Mouse (Mus musculus) kidney, postnatal 36 days (tissue): Measurements from ENCODE around the gene Pcgf3.

Experiments
- DNase-seq, 2 experiments: peaks; one replicate each; pipeline ENCODE4 v3.0.0; 2021 to 2022; ENCODE audit warnings: mixed read lengths in 2 of 2

Gene Pcgf3

GRCm38 (mm10) chr5:108461082-108462065, at the start of gene Pcgf3:
TSS of gene Pcgf3 (plus strand) at chr5:108461232.
- DNase-seq, result peak; percentile 99

GRCm38 (mm10) chr5:108414711-108415110, 46.3 kb upstream of the Pcgf3 start:
- no peak for DNase-seq

GRCm38 (mm10) chr5:108422741-108423140, 38.3 kb upstream of the Pcgf3 start:
- no peak for DNase-seq

- no peak for DNase-seq
Observed at GRCm38 (mm10) chr5:108423427-108423826, 37.6 kb upstream of the Pcgf3 start.

GRCm38 (mm10) chr5:108427186-108427585, 33.8 kb upstream of the Pcgf3 start:
- DNase-seq, result peak; percentile 51 to 70

- DNase-seq, result no peak
Observed at GRCm38 (mm10) chr5:108431196-108431595, 29.8 kb upstream of the Pcgf3 start.

- peak; percentile 95 to 97 for DNase-seq
Observed at GRCm38 (mm10) chr5:108433804-108434587, 27.0 kb upstream of the Pcgf3 start, which contains the start of gene Atp5k. TSS of gene Atp5k (minus strand) at chr5:108434448.

- DNase-seq, result no peak
Observed at GRCm38 (mm10) chr5:108436101-108436500, 24.9 kb upstream of the Pcgf3 start.

- DNase-seq, result no peak
Observed at GRCm38 (mm10) chr5:108446973-108447372, 14.1 kb upstream of the Pcgf3 start.

GRCm38 (mm10) chr5:108447857-108448256, 13.2 kb upstream of the Pcgf3 start:
- DNase-seq, result no peak

GRCm38 (mm10) chr5:108448785-108449668, 12.0 kb upstream of the Pcgf3 start, which contains the start of gene Mfsd7a:
TSS of gene Mfsd7a (minus strand) at chr5:108448891.
- DNase-seq, result peak; percentile 90

- peak; percentile 28 to 36 for DNase-seq
Observed at GRCm38 (mm10) chr5:108450837-108451540, 10.0 kb upstream of the Pcgf3 start.

GRCm38 (mm10) chr5:108451611-108452010, 9.4 kb upstream of the Pcgf3 start:
- no peak for DNase-seq

- DNase-seq, result no peak
Observed at GRCm38 (mm10) chr5:108452422-108452821, 8.6 kb upstream of the Pcgf3 start.

- DNase-seq, result peak; percentile 45 to 65
Observed at GRCm38 (mm10) chr5:108454094-108454493, 6.9 kb upstream of the Pcgf3 start.

GRCm38 (mm10) chr5:108458706-108459105, 2.3 kb upstream of the Pcgf3 start:
- no peak for DNase-seq

GRCm38 (mm10) chr5:108460461-108460860, 571 bp upstream of the Pcgf3 start:
- DNase-seq, result no peak

- DNase-seq, result no peak
Observed at GRCm38 (mm10) chr5:108462446-108462845, 1.4 kb downstream of the Pcgf3 start.

- DNase-seq, result no peak
Observed at GRCm38 (mm10) chr5:108465131-108465891, 4.3 kb downstream of the Pcgf3 start.

GRCm38 (mm10) chr5:108466647-108467046, 5.6 kb downstream of the Pcgf3 start:
- DNase-seq, result no peak

GRCm38 (mm10) chr5:108469617-108470016, 8.6 kb downstream of the Pcgf3 start:
- DNase-seq, result no peak
